Mouse (Mus musculus): Measurements from ENCODE around the gene Sgk1.
"Not testable (repeated sequence)": the region's sequence is repeated elsewhere in the genome, so short reads cannot be mapped to it uniquely, and the experiment has no call there.

Sgk1 gene

DNA sequence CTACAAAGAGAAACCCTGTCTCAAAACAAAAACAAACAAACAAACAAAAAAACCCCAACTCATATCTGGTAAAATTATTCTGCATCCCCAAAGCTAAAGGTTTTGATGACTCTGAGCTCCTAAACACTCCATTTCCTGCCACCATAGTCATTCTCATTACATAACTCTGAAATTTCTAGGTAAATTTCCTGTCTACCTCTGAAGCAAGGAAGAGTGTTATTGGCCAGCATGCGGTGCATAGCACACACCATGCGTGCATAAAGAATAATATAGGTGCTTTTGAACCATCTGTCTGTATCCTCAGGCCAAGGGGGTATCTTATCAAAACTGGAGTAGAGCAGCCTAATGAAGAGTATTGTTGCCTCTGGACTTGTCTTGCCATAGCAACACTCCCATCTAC is 13.8 kb upstream of the Sgk1 start:
- DNase-seq (ENCODE audit: low read depth), result peak; percentile 16

DNA sequence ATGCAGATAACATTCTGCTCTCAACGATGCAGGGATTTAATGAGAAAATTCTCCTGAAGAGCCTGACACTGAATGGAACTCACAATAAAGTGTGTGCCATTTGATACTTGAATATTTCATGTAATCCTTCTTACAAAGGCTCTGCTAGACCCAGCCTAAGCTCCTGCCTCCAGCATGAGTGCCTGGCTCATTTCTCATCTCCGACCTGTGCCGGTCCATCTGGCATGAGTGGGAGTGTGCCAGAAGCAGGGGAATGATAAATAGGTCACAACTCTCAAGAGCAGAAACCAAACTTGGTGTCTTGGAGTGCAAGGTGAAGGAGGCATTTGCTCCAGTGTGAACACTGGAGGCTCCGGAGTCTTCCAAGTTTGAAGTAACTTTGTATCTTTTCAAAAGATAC is 13.4 kb upstream of the Sgk1 start:
- no peak for DNase-seq (ENCODE audit: low read depth)

DNA sequence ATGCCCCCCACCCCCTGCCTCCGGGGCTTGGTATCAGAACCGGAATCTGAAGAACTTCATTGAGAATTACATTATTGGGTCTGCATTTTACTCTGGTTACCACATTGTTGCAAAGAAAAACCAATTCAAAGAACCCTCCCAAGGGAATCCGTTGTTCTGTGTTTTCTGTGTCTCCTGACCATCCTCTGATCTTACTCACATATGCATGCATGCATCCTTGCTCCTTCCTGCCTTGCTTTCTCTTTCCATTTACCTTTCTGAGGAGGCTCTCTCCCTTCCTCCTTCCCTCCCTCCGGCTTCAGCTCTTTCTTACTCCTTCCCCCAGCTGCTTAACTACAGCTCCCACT is 174 bp upstream of the Sgk1 start:
- DNase-seq (ENCODE audit: low read depth), result no peak

DNA sequence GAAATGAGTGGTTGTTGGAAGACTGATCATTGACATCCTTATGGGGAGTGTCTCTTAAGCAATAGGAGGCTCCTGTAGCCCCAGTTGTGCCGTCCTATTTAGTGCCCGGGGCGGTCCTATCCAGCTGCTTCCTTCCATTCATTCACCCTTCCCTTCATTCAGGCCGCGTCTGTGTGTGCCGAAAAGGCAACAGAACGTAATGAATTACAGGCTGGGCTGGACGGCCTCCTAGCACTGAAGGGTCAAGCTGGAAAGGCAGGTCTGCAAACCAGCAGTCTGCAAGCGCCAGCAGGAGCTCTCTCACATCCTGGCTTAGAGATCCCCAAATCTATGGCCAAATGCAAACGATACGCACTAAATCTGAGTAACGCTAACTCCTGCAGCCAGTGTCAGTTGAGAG is 1.6 kb downstream of the Sgk1 start:
- DNase-seq (ENCODE audit: low read depth), result no peak

DNA sequence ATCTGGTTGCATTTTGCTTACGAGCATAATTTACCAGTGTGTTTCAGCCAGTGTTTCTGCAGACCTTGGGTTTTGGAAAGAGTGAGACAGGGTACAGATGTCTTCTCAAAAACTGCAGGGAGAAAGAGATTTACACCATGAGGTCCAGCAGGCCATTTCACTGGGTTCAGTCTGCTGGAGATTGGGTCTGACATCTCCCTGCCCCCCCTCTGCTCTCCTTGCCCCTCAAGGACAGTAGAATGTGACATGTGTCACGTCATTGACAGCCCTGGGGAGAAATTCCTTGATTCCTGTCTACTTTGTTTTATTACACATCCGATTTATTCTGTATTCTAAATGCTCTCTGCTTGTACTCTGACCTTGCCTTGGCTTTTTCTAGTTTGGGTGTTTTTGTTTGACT is 2.5 kb downstream of the Sgk1 start:
- no peak for DNase-seq (ENCODE audit: low read depth)

DNA sequence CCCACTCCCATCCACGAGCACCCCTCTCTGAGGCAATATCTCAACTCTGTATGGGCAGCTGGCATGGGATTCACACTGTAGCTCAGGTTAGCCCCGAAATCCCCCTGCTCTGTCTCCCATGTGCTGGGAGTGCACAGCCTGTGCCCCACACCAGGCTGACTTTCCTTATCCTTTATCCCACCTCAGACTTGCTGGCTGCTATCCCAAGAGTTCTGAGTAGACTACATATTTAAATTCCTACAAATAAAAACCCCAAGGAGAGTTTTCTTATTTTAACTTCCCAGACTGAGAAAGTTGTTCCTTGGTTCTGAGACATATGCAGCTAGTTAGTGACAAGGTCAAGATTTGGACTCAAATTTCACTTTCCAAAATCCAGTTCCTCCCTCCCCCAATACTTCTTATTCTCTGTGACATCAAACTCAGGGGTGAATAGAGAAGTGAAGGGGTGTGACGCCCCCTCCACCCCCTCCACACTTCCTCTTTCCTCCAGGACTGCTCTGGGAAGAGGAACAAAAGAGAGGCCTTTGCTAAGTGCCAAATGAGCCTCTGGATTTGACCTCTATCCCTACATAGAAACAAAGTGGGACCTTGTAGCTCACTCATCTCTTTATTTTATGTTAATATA is 7.3 kb downstream of the Sgk1 start:
- DNase-seq (ENCODE audit: low read depth), result no peak

DNA sequence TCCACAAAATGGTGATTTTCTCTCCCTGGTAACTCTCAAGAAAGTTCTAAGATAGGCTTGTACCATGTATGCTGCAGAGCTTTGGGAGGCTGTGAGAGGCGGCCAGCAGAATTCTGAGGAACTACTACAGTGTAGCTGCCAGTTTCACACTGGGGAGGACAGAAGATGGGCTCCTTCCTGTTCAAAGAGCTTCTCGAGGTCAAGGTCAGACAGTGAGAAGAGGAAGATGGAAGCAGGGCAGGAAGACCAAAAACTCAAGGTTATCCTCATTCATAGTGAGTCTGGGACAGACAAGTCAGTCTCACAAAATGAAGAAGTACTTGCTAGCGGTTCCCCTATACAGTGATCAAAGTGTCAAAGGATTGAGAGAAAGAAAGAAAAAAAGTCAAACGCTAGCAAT is 8.3 kb downstream of the Sgk1 start:
- DNase-seq (ENCODE audit: low read depth), result no peak

DNA sequence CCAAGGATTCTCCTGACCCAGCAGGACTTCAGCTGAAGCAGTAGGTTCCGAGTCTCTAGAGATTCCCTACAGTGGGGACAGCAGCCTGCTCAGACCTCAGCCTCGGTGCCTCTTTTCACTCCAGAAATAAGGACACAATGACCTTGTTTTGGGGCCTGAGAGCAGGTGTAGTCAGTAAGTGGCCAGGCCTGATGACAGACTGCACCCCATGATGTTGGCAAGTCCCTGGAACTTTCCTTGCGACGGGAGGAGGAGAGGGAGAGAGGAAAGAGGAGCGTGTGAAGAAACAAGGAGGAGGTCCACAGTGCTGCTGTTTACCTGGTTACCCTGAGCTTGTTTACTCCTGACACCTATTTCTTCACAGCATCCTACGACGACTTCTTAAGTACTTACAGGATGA is 9.5 kb downstream of the Sgk1 start:
- DNase-seq (ENCODE audit: low read depth), result no peak

DNA sequence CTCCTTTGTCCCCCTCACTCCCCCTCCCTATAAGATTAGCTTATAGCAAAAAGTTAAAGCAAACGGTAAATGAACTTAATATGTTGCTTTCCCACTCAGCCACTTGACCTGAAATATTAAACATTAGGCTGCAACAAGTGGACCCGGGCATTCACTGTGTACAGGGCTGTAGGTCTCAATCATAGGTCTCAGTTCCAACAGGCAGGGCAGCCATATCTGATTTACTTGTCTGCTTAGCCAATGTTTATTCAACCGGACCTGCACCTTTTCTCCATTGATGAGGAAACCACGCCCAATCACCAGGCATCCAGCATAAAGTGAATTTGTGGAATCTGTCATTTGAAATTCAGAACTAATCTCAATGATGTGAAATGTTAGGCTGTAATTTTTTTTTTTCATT is 10.1 kb downstream of the Sgk1 start:
- no peak for DNase-seq (ENCODE audit: low read depth)

DNA sequence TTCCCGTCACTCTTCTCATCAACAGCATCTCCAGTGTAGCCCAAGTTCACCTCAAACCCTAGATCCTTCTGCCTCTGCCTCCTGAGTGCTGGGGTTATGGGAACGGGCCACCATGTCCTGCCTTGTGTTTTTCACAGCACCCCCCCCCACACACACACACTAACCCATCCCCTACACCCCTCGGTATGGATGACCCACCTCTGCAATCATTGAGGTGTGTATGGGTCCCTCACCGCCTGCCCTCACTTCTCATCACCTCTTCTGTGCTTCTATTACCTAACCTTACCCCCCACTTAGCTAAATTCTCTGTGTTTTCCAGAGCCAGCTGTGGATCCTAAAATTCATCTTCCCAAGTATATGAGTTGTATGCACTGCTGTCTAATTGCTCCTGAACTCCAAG is 16.4 kb downstream of the Sgk1 start:
- no peak for DNase-seq (ENCODE audit: low read depth)

DNA sequence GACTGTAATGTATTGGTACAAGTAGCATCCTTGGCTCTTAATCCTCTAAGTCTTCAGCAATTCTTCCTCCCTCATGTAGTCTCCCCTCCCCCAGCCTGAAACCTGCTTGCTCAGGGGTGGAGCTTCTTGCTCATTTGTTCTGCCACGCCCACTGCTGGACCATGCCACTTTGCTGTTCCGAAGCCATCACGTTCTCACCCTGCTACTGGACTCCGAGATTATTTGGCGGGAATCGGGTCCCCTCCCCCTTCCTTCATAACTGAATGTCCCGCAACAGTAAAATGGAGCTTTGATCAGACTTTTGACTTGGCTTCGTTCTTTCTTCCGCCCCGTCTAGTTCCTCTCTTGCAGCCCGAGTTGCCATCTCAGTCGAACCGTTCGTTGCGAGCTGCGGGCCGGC is 16.9 kb downstream of the Sgk1 start:
- DNase-seq (ENCODE audit: low read depth), result not testable (repeated sequence)

DNA sequence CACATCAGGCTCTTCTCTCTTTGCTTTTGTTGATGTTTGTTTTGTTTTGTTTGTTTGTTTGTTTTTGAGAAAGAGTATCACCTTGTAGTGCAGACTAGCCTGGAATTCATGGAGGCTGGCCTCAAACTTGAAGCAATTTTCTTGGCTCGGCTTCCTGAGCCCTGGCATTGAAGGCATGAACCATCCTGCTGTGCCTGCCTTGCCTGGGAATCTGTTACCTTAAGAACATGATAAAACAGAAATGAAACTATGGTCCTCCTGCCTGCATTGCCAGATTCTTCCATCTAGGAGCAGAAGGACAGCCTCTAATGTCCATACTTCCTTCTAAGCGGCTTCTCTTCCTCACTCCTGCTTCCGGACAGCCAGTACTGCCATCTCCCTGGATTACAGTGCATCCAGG is 17.4 kb downstream of the Sgk1 start:
- DNase-seq (ENCODE audit: low read depth), result no peak

DNA sequence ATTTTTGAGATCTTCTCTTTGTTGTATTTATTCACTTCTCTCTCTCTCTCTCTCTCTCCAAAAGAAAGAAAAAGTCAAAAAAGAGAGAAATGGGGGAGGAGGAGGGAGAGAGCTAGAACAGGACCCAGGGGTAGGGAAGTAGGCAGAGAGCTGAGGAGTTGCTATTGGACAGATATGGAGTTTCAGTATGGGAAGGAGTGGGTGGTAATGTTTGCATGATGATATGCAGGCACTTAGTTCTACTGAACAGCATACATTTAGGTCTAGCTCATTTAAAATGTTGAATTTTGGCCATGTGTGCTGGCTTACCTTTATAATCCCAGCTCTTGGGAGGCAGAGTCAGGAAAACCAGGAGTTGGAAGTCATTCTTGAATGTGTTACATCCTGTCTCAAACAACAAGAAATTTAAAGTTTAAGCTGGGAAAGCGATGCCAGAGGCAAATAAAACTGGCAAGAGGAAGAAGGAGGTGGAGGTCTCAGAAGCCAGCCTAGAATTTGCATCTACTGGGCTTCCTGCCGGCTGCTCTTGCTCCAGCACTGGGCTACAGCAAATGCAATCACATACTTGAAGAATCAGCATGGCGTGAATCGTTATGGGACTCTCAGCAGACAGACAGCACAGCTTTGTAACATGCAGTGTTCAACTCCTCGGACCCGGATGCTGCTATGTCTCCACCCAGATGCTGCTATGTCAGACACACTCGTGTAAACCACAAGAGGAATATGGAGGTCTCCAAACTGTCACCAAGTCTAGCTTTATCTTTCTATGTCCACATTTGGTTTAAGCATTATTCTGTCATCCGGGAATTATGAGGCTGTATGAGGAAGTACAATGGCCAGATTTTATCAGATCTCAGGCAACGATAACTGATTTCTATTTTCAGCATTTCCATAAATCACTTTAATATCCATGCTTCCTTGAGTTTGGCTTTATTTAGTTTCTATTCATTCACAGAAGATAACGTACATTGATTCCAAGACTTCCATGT is 20.5 kb downstream of the Sgk1 start:
- no peak for DNase-seq (ENCODE audit: low read depth)

DNA sequence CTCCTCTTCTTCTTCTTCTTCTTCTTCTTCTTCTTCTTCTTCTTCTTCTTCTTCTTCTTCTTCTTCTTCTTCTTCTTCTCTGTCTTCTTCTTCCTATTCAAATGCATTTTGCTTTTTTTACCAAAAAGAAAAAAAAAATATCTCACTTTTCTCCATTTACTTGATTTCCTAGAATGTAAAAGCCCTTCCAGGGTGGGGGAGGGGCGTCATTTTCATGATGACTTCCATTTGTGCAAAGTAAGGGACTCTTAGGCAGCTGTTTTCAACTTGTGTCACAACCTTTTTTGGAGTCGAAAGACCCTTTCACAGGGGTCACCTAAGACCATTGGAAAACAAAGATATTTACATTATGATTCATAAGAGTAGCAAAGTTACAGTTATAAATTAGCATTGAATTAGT is 22.2 kb downstream of the Sgk1 start:
- DNase-seq (ENCODE audit: low read depth), result no peak

DNA sequence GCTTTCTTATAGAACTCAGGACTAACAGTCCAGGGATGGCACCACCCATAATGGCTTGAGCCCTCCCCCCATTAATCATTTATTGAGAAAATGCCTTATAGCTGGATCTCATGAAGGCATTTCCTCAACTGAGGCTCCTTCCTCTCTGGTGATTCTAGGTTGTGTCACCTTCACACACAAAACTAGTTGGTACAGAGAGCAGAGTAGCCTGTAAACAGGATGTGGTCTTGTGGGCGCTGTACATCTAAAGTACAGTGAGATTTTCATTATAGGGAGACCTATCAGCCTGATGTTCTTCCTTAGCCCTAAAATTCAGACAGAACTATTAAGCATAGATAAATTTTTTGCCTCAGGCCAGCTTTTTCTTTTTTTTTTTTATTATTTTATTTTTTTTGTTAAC is 23.6 kb downstream of the Sgk1 start:
- DNase-seq (ENCODE audit: low read depth), result peak; percentile 87

DNA sequence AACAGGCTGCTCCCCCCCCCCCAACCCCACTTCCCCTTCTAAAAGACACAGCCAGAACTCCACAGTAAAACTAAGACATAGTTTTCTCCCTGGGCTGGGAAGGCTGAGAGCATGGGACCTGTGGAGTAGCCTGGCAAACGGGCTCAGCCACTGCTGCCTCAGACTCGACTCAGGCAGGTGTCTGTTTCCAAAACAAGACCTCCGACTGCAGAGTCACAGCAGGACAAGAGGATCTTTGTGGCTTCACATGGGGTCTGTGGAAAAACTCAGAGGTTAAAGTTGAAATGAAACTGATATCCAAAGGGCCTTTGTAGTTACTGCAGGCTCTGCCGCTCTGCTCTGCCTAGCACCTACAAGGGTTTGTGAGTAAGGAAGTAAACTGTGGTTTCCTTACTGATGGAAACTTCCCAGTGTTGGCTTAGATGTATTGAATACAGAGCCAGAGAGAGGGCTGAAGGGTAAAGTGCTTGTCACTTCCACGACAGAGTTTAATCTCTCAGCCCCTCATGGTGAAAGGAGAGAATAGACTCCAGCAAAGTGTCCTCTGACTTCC is 25.0 kb downstream of the Sgk1 start:
- DNase-seq (ENCODE audit: low read depth), result peak; percentile 79

DNA sequence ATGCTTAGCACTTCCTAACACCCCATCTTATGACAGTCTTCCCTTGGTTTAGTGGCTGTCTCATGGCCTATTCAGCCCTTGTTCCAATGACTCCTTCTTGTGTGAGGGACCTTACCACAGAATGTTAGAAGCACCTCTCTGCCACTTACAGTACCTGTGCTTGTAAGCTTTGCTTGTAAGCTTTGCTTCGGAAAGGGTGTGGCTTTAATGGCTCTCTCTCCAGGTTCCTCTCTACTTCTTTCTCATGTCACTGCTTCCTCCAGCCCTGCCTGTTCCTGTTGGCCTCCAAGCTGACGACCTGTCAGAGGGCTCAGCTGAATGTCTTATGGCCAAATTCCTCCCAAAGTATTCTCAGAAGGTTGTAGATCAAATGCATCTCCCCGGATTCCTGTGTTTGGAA is 25.8 kb downstream of the Sgk1 start:
- DNase-seq (ENCODE audit: low read depth), result peak; percentile 66

DNA sequence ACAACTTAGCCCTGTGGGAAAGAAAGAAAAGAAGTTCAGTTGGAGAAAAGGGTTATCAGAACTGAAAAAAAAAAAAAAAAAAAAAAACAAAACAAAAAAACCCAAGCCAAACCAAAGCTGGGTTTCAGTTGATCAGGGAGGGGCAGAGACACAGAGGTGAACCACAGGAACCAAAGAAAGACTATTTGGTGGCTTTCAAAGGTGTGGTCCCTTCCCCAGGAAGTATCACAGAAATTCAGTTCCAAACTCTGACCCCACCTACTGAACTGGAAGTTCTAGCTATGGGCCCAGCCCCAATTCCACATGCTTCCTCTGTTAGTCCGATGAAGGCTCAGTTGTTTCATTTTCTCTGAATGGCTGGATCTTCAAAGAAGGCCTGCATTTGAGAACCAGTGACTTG is 26.7 kb downstream of the Sgk1 start:
- DNase-seq (ENCODE audit: low read depth), result peak; percentile 79

DNA sequence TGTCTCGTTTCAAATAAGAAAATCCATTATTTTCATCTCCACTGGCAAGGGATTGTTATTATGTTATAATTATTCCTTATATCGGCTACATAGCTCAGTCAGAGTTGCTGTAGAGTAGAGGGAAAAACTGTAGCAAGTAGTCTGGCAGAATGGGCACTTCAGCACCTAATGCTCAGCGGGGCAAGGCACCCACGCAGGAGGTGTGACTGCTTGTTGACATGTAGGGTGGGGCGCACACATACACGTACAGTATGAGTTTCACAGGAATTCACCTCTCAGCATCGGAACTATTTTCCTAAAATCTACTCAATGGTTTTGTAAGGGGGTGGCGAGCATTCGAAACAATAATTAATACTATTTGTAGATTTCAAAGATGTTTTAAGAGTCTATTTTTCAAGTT is 28.4 kb downstream of the Sgk1 start:
- peak; percentile 16 for DNase-seq (ENCODE audit: low read depth)

DNA sequence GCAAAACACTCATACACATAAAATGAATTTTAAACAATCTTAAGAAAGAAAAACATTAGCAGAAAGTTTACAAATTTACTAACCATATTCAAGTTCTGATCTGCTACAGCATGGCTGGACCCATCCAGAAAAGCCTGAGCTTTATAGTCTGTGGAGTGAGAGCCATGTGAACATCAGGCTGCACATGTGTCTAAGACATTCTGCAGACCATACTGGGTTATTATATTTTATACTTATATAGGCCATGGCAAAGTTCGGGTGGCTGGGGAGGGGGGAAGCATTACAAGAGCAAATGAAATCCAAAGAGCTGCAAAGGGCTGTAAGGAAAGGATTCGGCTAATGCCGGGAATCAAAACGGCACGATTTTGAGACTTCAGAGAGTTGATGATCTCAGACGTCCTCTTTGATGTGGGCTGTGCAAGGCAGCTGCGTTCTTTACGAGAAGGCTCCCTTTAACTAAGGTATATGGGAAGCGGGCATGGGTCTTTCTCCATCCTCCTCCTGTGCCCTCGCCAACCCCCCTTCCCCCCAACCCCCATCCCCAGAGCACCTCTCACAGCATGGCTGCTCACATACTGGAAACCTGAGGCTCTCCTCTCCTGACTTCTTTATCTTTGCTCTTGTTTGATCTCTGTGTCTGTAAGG is 29.4 kb downstream of the Sgk1 start:
- DNase-seq (ENCODE audit: low read depth), result peak; percentile 60

DNA sequence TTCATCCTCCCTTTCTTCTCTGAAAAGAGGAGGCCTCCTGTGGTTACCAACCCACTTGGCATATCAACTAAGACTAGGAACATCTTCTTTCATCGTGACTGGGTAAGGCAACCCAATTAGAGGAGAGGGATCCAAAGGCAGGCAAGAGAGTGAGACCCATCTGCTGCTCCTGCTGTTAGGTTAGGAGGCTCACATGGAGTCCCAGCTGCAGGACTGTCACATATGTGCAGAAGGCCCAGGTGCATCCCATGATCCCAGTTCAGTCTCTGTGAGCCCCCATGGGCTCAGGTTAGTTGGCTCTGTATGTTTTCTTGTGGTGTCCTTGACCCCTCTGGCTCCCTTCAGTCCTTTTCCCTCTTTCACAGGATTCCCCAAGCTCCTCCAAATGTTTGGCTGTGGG is 32.8 kb downstream of the Sgk1 start:
- no peak for DNase-seq (ENCODE audit: low read depth)

DNA sequence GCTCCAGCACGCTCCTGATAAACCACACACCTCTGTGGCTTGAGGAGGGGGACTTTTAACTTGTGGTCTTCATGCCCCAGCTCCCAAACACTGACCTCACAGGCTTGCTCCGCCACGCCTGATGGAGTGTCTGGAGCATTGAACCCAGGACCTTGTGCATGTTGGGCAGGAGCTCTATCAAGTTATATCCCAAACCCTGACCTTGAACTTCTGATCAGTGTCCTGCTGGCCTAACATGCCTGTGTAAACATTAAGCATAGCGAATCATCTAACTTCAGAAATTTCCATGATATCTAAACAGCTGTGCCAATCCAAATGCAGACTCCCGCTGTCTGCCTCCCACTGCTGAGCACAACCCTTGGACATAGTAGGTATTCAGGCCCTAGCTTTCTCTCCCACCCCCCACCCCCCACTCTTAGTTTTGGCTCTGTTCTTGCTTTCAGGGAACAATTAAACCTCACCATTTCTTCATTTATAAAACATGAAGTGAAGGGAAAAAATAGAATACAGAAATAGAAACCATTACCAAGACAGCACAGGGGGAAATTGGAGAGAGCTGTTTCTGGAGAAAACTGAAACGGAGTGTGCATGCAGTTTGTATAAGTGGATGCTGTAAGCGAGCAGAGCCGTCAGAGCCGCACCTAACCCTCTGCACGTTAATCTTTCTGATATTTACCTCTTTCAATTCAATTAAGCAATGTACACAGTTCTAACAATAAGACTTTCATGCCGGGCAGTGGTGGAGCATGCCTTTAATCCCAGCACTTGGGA is 34.5 kb downstream of the Sgk1 start:
- no peak for DNase-seq (ENCODE audit: low read depth)

All from induced T-regulatory cell, adult 2 months (primary cell).